Mouse (Mus musculus) megakaryocyte, embryonic 14.5 days (primary cell): ENCODE results near the gene Pitpnc1. TPM values are rescaled to one million over a fixed set of nuclear protein-coding genes. Genes with fewer than 3 reads are reported as not detected.
A peak's percentile ranks its signal among the peaks of the same experiment; 100 is the strongest.

Experiments used
- H3K27me3 ChIP-seq: replicated peaks from 2 replicates; pipeline ENCODE3; 2012; ENCODE audit warnings: inconsistent platforms
- H3K36me3 ChIP-seq: replicated peaks from 2 replicates; pipeline ENCODE3; 2012; ENCODE audit warnings: low read length, inconsistent platforms, mixed read lengths
- H3K4me1 ChIP-seq: 2 replicates; pipeline ENCODE4 v1.6.1; 2012; ENCODE audit warnings: inconsistent platforms
- H3K4me3 ChIP-seq: replicated peaks from 2 replicates; pipeline ENCODE3; 2012; ENCODE audit warnings: moderate library complexity, mild to moderate bottlenecking, inconsistent platforms
- H3K9me3 ChIP-seq: 2 replicates; pipeline ENCODE4 v1.6.1; 2012; ENCODE audit warnings: inconsistent platforms
- FLI1 ChIP-seq: IDR thresholded peaks from 2 replicates; pipeline ENCODE4 v1.6.1; 2012; ENCODE audit warnings: low read length, inconsistent platforms, mixed read lengths
- GATA1 ChIP-seq: IDR thresholded peaks from 3 replicates; pipeline ENCODE4 v1.6.1; 2012; ENCODE audit warnings: mixed read lengths, low read length, inconsistent platforms, borderline replicate concordance
- polyA plus RNA-seq: library from polyadenylated mRNA; stranded (reverse); fragments of >175 nt; gene quantifications from 2 replicates; pipeline ENCODE4 v1.2.3, GENCODE M21; 2012; ENCODE audit warnings: low replicate concordance; ENCODE audit not compliant: insufficient read depth

Pitpnc1 gene
- polyA plus RNA-seq, 1 experiment = 5.1 TPM

DNA sequence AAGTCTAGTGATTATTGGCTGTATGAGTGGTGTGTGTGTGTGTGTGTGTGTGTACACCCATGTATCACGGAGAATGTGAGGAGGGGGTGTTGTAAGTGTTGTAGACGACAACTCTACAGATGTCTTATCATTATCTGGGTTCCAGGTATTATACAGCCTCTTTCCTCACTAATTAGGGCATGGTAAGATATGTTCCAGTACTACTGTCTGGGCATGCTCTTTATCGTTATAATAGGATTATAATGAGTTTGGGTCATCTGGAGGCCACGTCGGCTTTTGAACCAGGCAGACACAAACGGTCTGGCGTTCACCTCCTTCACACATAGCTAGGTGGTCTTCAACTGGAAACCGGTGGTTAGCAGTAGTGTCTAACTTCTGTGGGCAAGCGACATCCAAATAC is 58.9 kb downstream of the Pitpnc1 start:
- no peak for TF ChIP-seq FLI1
- TF ChIP-seq GATA1 = no peak
- Histone ChIP-seq H3K36me3 (peaks cover 14% of the 10 kb centered on the region), H3K4me1 (peaks cover 99% of the 10 kb centered on the region), H3K9me3 (no peaks in the 10 kb centered on the region), H3K27me3 (no peaks in the 10 kb centered on the region), H3K4me3 (peak overlapping the region; percentile 46)

DNA sequence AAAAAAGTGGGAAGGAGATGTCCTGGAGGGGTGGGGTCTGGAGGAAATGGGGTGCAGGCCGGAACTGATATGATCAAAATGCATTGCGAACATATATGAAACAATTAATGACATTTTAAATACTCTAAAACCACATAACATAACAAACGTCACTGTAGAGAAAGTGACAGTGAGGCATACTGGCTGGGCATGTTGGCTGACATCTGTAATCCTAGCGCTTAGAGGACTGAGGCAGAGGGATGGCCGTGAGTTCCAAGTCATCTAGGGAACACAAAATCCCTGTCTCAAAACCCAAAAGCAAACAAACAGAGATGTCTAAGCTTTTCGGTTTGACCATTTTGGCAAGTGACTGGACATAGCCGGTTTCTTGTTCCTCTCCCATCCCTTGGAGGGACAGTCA is 59.7 kb downstream of the Pitpnc1 start:
- no peaks in the 10 kb centered on the region for H3K27me3 ChIP-seq
- peaks cover 100% of the 10 kb centered on the region for H3K4me1 ChIP-seq
- peak overlapping the region; percentile 64 for H3K4me3 ChIP-seq
- no peaks in the 10 kb centered on the region for H3K9me3 ChIP-seq
- peaks cover 21% of the 10 kb centered on the region for H3K36me3 ChIP-seq
- TF ChIP-seq GATA1 (no peak), FLI1 (no peak)

DNA sequence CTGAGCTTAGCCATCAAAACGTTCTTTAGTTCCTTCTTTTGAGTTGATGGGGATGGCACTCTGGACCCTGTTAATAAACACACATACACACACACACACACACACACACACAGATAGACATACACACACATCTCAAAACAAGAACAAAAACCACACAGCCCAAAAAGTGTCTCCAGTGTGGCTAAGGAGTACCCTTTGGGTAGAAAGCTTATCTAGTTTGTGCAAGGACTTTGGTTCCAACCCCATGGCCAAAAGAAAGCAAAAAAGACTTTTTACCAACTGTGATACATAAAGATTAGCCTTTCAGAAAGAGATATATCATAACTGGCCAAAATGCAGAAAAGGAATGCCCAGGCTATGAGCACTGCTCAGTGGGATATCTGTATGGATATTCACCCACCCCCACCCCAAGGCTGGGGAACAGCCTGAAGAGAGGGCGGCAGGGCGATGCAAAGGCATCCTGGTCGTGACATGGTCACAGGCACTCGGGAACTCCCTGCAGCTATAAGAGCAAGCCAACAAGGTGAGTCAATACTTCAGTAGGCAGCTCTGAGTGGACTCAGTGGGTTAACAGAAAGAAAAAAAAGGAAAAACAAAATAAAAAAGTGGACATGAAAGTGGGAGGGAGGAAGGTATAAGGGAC is 60.3 kb downstream of the Pitpnc1 start:
- no peaks in the 10 kb centered on the region for H3K9me3 ChIP-seq
- H3K4me1 ChIP-seq = peaks cover 100% of the 10 kb centered on the region
- H3K4me3 ChIP-seq = peak overlapping the region; percentile 81
- H3K27me3 ChIP-seq = no peaks in the 10 kb centered on the region
- peaks cover 23% of the 10 kb centered on the region for H3K36me3 ChIP-seq
- TF ChIP-seq GATA1 = no peak; the same call in 2 of the 3 replicates
- no peak for TF ChIP-seq FLI1

DNA sequence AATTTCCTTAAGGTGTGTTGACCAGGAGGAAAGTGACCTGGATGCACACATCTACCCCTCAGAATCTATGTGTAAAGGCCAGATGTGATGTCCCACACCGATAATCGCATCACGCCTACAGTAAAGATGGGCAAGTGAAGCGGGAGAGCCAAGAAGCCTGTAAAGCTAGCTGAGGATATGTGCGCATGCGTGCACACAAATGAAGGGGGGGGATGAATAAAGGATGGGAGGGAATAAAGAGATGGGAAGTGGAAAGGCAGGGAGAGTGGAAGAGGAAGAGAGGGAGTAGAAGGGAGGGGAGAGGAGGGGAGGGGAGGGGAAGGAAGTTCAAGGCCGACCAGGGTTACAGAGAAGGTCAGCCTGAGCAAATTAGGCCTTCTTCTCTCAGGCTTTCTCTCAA is 61.6 kb downstream of the Pitpnc1 start:
- TF ChIP-seq GATA1 = no peak
- TF ChIP-seq FLI1 = no peak
- peak overlapping the region; percentile 12 for H3K4me3 ChIP-seq
- peaks cover 25% of the 10 kb centered on the region for H3K36me3 ChIP-seq
- no peaks in the 10 kb centered on the region for H3K9me3 ChIP-seq
- peaks cover 98% of the 10 kb centered on the region for H3K4me1 ChIP-seq
- H3K27me3 ChIP-seq = no peaks in the 10 kb centered on the region

DNA sequence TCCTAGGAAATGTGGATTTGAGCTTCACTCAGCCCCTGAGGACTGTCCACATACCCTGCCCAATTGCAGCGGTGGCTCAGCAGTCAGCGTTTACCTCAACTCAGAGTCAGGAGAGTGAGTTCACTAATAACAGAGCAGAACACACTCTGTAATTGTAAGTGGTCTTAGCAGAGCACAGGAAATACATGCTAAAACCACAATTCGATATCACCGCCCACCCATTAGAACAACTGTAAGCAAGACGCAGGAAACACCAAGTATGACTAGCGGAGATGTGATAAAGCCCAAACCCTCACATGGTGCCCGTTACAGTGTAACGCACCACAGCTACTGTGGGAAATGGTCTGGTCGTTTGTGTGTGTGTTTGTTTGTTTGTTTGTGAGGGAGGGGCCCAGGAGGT is 62.8 kb downstream of the Pitpnc1 start:
- Histone ChIP-seq H3K9me3 (no peaks in the 10 kb centered on the region), H3K27me3 (no peaks in the 10 kb centered on the region), H3K36me3 (peaks cover 25% of the 10 kb centered on the region), H3K4me1 (peaks cover 98% of the 10 kb centered on the region), H3K4me3 (peak overlapping the region; percentile 87)
- TF ChIP-seq GATA1 = peak; percentile 81; the same call in 1 of the 3 replicates
- TF ChIP-seq FLI1 = 0 out of 2 replicates have a peak, but pooled peaks have one; percentile 42

DNA sequence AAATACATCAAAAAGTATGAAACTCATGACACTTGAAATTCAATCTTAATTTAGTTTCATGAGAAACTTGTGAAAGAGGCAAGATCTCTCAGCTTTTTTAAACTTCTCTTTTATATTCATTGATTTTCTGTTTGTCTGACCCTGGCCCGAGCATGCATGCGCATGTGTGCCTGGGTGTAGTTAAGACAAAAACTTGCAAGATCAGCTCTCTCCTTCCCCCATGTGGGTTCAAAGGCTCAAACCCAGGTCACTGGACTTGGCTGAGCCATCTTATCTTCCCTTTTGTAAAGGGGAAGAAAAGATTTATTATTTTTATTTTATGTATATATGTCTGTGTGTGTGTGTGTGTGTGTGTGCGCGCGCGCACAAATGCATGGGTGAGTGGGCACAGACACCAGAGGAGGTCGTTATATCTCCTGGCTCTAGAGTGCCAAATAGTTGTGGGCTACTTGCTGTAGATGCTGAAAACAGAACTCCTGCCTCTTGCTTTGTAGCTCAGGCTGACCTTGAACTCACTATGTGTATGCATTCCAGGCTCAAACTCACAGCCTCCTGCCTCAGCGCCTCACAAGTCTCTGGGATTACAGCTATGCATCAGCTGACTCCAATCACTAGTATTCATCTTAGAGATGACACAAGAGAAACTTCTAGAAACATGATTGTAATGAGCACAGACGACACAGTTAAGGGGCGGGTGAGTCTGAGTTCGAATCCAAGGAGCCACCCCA is 64.7 kb downstream of the Pitpnc1 start:
- no peaks in the 10 kb centered on the region for H3K27me3 ChIP-seq
- TF ChIP-seq GATA1 (no peak), FLI1 (no peak)
- no peak overlapping the region for H3K4me3 ChIP-seq
- peaks cover 32% of the 10 kb centered on the region for H3K36me3 ChIP-seq
- H3K9me3 ChIP-seq = no peaks in the 10 kb centered on the region
- peaks cover 88% of the 10 kb centered on the region for H3K4me1 ChIP-seq

GRCm38 (mm10) chr11:107403309-107403708 is 67.2 kb downstream of the Pitpnc1 start:
- Histone ChIP-seq H3K36me3 (peaks cover 49% of the 10 kb centered on the region), H3K4me3 (no peak overlapping the region), H3K27me3 (no peaks in the 10 kb centered on the region), H3K4me1 (peaks cover 78% of the 10 kb centered on the region), H3K9me3 (no peaks in the 10 kb centered on the region)
- TF ChIP-seq GATA1 (no peak), FLI1 (no peak)

DNA sequence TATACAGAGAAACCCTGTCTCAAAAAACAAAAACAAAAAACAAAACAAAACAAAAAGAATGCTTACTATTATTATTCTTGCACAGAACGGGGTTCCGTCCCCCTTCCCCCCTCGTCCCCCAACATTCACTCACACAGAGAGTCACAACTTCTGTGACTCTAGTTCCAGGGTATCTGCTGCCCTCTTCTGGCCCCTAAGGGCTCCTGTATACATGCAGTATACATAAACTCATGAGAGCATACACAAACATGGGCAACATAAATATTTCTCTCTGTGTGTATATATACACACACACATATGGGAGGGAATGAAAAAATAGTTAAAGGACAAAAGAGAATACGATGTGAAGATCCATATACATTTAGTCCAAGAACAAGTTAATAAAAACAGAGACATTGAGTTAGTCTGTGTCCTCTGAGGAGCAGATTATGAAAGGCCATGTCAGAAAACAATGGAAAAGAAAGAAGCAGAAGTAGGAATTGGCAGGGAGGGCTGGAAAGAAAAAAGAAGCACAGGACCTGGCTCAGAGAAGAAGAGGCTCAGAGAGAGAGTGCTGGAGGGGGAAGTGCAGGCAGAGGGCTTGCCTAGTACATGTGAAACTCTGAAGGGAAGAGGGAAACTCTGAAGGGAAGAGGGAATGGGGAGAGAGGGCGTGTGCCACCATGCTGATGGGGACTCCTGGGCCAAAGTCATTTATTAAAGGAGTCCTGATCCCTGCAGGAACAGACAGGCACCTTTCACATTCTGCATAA is 68.5 kb downstream of the Pitpnc1 start:
- H3K4me1 ChIP-seq = peaks cover 77% of the 10 kb centered on the region
- peaks cover 58% of the 10 kb centered on the region for H3K36me3 ChIP-seq
- H3K4me3 ChIP-seq = no peak overlapping the region
- no peaks in the 10 kb centered on the region for H3K27me3 ChIP-seq
- TF ChIP-seq FLI1 = no peak
- TF ChIP-seq GATA1 = no peak
- no peaks in the 10 kb centered on the region for H3K9me3 ChIP-seq

GRCm38 (mm10) chr11:107400826-107401225 is 69.7 kb downstream of the Pitpnc1 start:
- no peak for TF ChIP-seq GATA1
- TF ChIP-seq FLI1 = no peak
- Histone ChIP-seq H3K4me1 (peaks cover 77% of the 10 kb centered on the region), H3K9me3 (no peaks in the 10 kb centered on the region), H3K27me3 (no peaks in the 10 kb centered on the region), H3K36me3 (peaks cover 50% of the 10 kb centered on the region), H3K4me3 (no peak overlapping the region)
